Mouse (Mus musculus): ENCODE measurements around the gene Klra4.
"Not testable (repeated sequence)": the region's sequence is repeated elsewhere in the genome, so short reads cannot be mapped to it uniquely, and the experiment has no call there.

Gene Klra4

DNA sequence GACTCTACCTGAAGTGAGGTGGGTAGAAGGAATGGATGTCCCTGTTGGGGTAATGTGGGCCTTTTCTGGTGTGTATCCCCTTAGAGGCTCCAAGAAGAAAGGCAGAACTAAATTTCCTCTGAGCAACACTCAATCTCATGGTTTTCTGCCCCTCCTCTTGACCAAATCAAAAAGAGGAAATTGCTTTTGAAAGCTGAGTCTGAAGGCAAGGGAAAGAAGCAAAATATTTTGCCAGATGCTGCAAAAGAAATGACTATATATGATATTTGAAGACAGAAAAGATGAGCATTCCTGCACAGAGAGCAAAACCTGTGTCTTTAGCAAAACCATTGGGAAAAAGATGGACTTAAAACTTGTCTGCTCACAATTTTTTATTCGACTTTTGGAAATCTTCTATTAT, at the start of gene Klra4:
Gene Klra4 (minus strand): TSS at position 101 of the 400 bp plus-strand sequence.
- DNase-seq (ENCODE audit: low spot score): not testable (repeated sequence)

- DNase-seq (ENCODE audit: low spot score): no peak
Observed at GRCm38 (mm10) chr6:130110485-130110884, 43.4 kb upstream of the Klra4 start.

DNA sequence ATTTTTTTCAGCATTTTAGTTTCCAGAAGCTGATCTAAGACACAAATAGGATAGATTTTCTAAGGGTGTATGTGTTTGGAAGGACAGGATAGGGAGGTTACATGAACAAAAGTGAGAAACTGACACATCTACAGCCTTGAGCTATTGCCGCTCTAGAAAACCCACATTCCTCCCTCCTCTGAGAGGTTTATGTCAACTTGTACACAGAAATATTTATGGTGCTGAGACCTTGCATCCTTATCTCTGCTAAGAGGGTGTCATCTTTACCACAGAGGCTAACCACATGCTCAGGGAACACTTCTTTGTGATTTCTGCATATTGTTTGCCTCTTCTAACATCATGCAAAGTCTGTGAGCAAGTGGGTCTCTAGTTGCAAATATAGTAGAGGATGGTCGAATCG, 35.7 kb upstream of the Klra4 start:
- not testable (repeated sequence) for DNase-seq (ENCODE audit: low spot score)

- DNase-seq (ENCODE audit: low spot score): no peak
Observed at GRCm38 (mm10) chr6:130092336-130092948, 25.4 kb upstream of the Klra4 start.

- DNase-seq (ENCODE audit: low spot score): no peak
Observed at GRCm38 (mm10) chr6:130065196-130065595, 1.9 kb downstream of the Klra4 start.

DNA sequence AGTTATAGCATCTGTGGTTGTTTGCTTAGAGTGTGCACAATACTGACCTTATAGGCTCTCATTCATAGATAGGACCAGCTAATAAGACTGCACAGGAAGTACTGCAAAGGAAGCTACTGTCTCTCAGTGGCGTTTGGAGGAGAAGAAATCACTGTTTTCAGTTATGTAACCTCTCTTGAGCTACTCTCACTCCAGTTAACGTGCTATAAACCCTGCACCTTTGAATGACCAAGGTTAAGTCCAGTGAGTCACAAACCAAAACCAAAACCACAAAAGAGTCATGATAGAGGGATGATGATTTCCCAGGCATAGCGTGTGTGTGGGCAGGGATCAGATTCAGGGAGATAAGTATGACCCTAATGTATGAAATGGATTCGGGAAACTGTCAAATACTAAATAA, 31.9 kb downstream of the Klra4 start:
- DNase-seq (ENCODE audit: low spot score): not testable (repeated sequence)

- DNase-seq (ENCODE audit: low spot score): not testable (repeated sequence)
Observed at GRCm38 (mm10) chr6:130031493-130032089, 35.5 kb downstream of the Klra4 start.

DNA sequence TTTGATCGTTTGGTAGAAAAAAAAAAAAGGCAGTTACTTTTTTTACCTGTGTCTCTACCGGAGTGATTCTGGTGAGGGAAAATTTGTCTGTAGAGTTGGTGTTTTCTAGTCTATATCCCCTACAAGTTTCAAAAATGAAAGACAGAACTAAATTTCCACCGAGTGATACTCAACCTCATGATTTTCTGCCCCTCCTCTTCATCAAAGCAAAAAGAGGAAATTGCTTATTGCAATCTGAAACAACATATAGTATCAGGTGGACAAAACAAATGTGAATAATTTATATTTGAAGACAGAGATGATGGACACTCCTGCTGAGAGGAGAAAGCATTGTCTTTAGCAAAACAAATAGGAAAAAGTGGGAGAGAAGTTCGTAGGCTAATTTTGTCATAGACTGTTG, 40.2 kb downstream of the Klra4 start, which contains the start of gene Klra6:
Gene Klra6 (minus strand): TSS at position 101 of the 400 bp plus-strand sequence.
- no peak for DNase-seq (ENCODE audit: low spot score)

Measured in retina, embryonic 14.5 days (tissue).